Mouse (Mus musculus): ENCODE data around the gene Slc25a14. TPM values are rescaled to one million over a fixed set of nuclear protein-coding genes. Genes with fewer than 3 reads are reported as not detected.
A peak's percentile ranks its signal among the peaks of the same experiment; 100 is the strongest.

Gene Slc25a14
- 10 to 100 TPM in 1 of 2 experiments, 1 to 10 TPM in 1; 8.3 to 15.0 TPM for total RNA-seq (2021)
- 1.4 and 1.8 TPM in 2 replicates for polyA plus RNA-seq (2012; rRNA removed)
- long read RNA-seq, partial matches to known transcripts = 13 of 20 reads
- long read RNA-seq, other reads (novel, unspliced or antisense) = 7 of 20 reads

GRCm38 (mm10) chrX:48623379-48624053, at the start of gene Slc25a14:
TSS of gene Slc25a14 (plus strand) at chrX:48623413.
- DNase-seq = peak; percentile 86

- DNase-seq = no peak
Measured at GRCm38 (mm10) chrX:48583332-48583731, 39.9 kb upstream of the Slc25a14 start.

GRCm38 (mm10) chrX:48593721-48594098, 29.5 kb upstream of the Slc25a14 start:
- no peak for DNase-seq

GRCm38 (mm10) chrX:48594099-48594760, 29.0 kb upstream of the Slc25a14 start, which contains the start of gene Zfp280c:
TSS of gene Zfp280c (minus strand) at chrX:48594504.
- DNase-seq = peak; percentile 88

- no peak for DNase-seq
Measured at GRCm38 (mm10) chrX:48596053-48596452, 27.2 kb upstream of the Slc25a14 start.

- no peak for DNase-seq
Measured at GRCm38 (mm10) chrX:48596906-48597305, 26.3 kb upstream of the Slc25a14 start.

GRCm38 (mm10) chrX:48604872-48605271, 18.3 kb upstream of the Slc25a14 start:
- no peak for DNase-seq

- no peak for DNase-seq
Measured at GRCm38 (mm10) chrX:48623049-48623378, 199 bp upstream of the Slc25a14 start.

- DNase-seq = no peak
Measured at GRCm38 (mm10) chrX:48624054-48624420, 824 bp downstream of the Slc25a14 start.

- DNase-seq = no peak
Measured at GRCm38 (mm10) chrX:48637032-48637431, 13.8 kb downstream of the Slc25a14 start.

GRCm38 (mm10) chrX:48644122-48644521, 20.9 kb downstream of the Slc25a14 start:
- peak; percentile 20 for DNase-seq

GRCm38 (mm10) chrX:48666807-48667206, 43.6 kb downstream of the Slc25a14 start:
- no peak for DNase-seq

- no peak for DNase-seq
Measured at GRCm38 (mm10) chrX:48669588-48669987, 46.4 kb downstream of the Slc25a14 start.

GRCm38 (mm10) chrX:48671714-48672113, 48.5 kb downstream of the Slc25a14 start:
- DNase-seq = no peak

- peak; percentile 78 for DNase-seq
Measured at GRCm38 (mm10) chrX:48674171-48674570, 51.0 kb downstream of the Slc25a14 start, which contains the start of gene Gpr119. TSS of gene Gpr119 (minus strand) at chrX:48674478.

GRCm38 (mm10) chrX:48683451-48683850, 60.2 kb downstream of the Slc25a14 start:
- DNase-seq = peak; percentile 20

GRCm38 (mm10) chrX:48683857-48684256, 60.6 kb downstream of the Slc25a14 start:
- DNase-seq = no peak

- no peak for DNase-seq
Measured at GRCm38 (mm10) chrX:48694460-48694859, 71.2 kb downstream of the Slc25a14 start.

- peak; percentile 92 for DNase-seq
Measured at GRCm38 (mm10) chrX:48694864-48695371, 71.7 kb downstream of the Slc25a14 start, which contains the start of gene Rbmx2. TSS of gene Rbmx2 (plus strand) at chrX:48695004.

GRCm38 (mm10) chrX:48709701-48710100, 86.5 kb downstream of the Slc25a14 start:
- no peak for DNase-seq
